In the genomic region with DNA sequence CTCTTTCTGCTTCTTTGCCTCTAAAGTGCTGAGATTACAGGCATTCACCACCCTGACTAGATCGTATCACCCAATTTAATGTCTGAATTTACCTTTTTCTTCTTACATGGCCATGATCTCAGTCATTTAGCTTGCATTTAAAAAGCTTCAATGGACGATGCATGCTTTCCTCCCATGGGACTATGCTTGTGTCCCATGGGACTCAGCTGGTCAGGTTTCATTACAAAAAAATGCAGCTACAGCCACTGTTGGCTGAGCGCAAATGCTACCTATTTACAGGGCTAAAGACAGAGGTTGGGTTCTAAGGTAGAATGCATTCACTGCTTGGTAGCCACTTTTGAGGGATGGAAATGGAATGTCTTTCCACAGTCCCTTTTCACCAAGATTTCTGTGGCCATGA, we compare ENCODE assay signal across 23 mouse cellular contexts. TPM values are rescaled to one million over a fixed set of nuclear protein-coding genes. Genes with fewer than 3 reads are reported as not detected.
A peak's percentile ranks its signal among the peaks of the same experiment; 100 is the strongest.
DNase-seq lines count a peak whose midpoint lies in the region; TF ChIP-seq lines count a peak whose summit lies in the region.
"Had no signal": no experiment of that assay in that cellular context is flagged by ENCODE, and none has a peak within 500 bp of the region (broad histone marks: within the 10 kb centered on the region; RNA-seq: fewer than 3 reads in every experiment).

No protein-coding gene starts in this region.

- TF ChIP-seq CTCF in CH12.LX (conservative IDR thresholded peaks at IDR 0.05 in 1 of 2, IDR thresholded peaks at IDR 0.05 in 1 of 2; ENCODE audit: low read depth in 2 of 2, low read length in 2 of 2), result no peak

- H3K9ac ChIP-seq in CH12.LX (ENCODE audit: insufficient read depth, low read depth), result no peak overlapping the region
- H3K9ac ChIP-seq: embryonic facial prominence, embryonic 13.5 days; embryonic facial prominence, embryonic 15.5 days; forebrain, embryonic 12.5 days had no signal

- H3K4me3 ChIP-seq in CH12.LX (replicated peaks in 1 of 3; ENCODE audit: low read depth in 2 of 3, low read length in 2 of 3, poor library complexity in 1 of 3), result no peak overlapping the region
- H3K4me3 ChIP-seq: embryonic facial prominence, embryonic 13.5 days; embryonic facial prominence, embryonic 15.5 days; erythroblast, embryonic 14.5 days; forebrain, embryonic 10.5 days; forebrain, embryonic 12.5 days had no signal

- dilution Hi-C loops in CH12.LX (cut with MboI; ENCODE audit: extremely low pct_ligation_motif_present, extremely low pct_unique_long_range_greater_than_20kb, low sequenced_read_pairs), result no loop called here

- H3K27ac ChIP-seq in CH12.LX (ENCODE audit: insufficient read depth, low read depth), result no peak overlapping the region
- H3K27ac ChIP-seq: embryonic facial prominence, embryonic 13.5 days; embryonic facial prominence, embryonic 15.5 days; forebrain, embryonic 10.5 days; forebrain, embryonic 12.5 days had no signal

- no peak for TF ChIP-seq POLR2A in CH12.LX (IDR thresholded peaks at IDR 0.05; ENCODE audit: low read depth, low read length)

- peak overlapping the region; percentile 50 for H3K4me2 ChIP-seq in CH12.LX (ENCODE audit: insufficient read depth, low read depth, poor library complexity, severe bottlenecking)
- H3K4me2 ChIP-seq: embryonic facial prominence, embryonic 13.5 days; embryonic facial prominence, embryonic 15.5 days; forebrain, embryonic 12.5 days had no signal

- in situ Hi-C loops in CH12.LX (cut with MboI; ENCODE audit: low pct_ligation_motif_present, low pct_unique_long_range_greater_than_20kb, low sequenced_read_pairs), result no loop called here

- TF ChIP-seq RAD21 in CH12.LX (IDR thresholded peaks at IDR 0.05; ENCODE audit: low read depth, low read length), result no peak

- no peaks in the 10 kb centered on the region for H3K9me3 ChIP-seq in CH12.LX (replicated peaks; ENCODE audit: low read length)
- H3K9me3 ChIP-seq: embryonic facial prominence, embryonic 15.5 days; forebrain, embryonic 10.5 days; forebrain, embryonic 12.5 days had no signal

- H3K36me3 ChIP-seq in CH12.LX (replicated peaks in 1 of 2; ENCODE audit: control insufficient read depth in 1 of 2, insufficient read depth in 1 of 2, low read length in 1 of 2), result peaks cover 0 to 13% of the 10 kb centered on the region in 2 experiments
- no peaks in the 10 kb centered on the region for H3K36me3 ChIP-seq in splenic B cell, adult 2 months (ENCODE audit: control insufficient read depth, insufficient read depth, low read length, poor library complexity, severe bottlenecking)
- H3K36me3 ChIP-seq: embryonic facial prominence, embryonic 13.5 days; embryonic facial prominence, embryonic 15.5 days; forebrain, embryonic 10.5 days; forebrain, embryonic 12.5 days had no signal

- peak; percentile 73 for TF ChIP-seq EP300 in CH12.LX (IDR thresholded peaks at IDR 0.05; ENCODE audit: low read length)

- no peaks in the 10 kb centered on the region for H3K27me3 ChIP-seq in CH12.LX (replicated peaks)
- H3K27me3 ChIP-seq in splenic B cell, adult 2 months (ENCODE audit: control insufficient read depth, insufficient read depth, low read length, poor library complexity, severe bottlenecking), result no peaks in the 10 kb centered on the region
- H3K27me3 ChIP-seq: embryonic facial prominence, embryonic 13.5 days; embryonic facial prominence, embryonic 15.5 days; forebrain, embryonic 12.5 days; Patski had no signal

- H3K4me1 ChIP-seq in CH12.LX (ENCODE audit: control insufficient read depth in 1 of 2, insufficient read depth in 2 of 2), result peaks cover 10 to 33% of the 10 kb centered on the region in 2 experiments
- H3K4me1 ChIP-seq: embryonic facial prominence, embryonic 13.5 days; embryonic facial prominence, embryonic 15.5 days; forebrain, embryonic 10.5 days; forebrain, embryonic 12.5 days had no signal

- H3K79me2 ChIP-seq in CH12.LX (replicated peaks; ENCODE audit: control insufficient read depth, extremely low read depth, insufficient read depth, poor library complexity, severe bottlenecking), result peaks cover 29% of the 10 kb centered on the region

- DNase-seq in 3134 (ENCODE audit: extremely low read depth, insufficient read length, low spot score), result peak; percentile 56
- DNase-seq in CH12.LX (ENCODE audit: extremely low read depth), result peak; percentile 63
- DNase-seq in splenic B cell, adult 2 months (ENCODE audit: low read depth, low spot score), result peak; percentile 2
- no peak for DNase-seq in layer of hippocampus, adult 11-12 months (ENCODE audit: low spot score)
- no peak for DNase-seq in cerebellum, postnatal 14 days
- DNase-seq: adrenal gland, adult 8-10 months; adrenal gland, postnatal 14 days; adrenal gland, postnatal 36 days; B cell, adult 2 months; cerebellum, adult 11-12 months; cerebellum, adult 2 months; cerebellum, adult 9-10 months; cerebellum, postnatal 10 days; embryo, embryonic 11 days had no signal

TF ChIP-seq in CH12.LX, 34 proteins besides CTCF, POLR2A, EP300 and RAD21:
- peak; percentile 82 for TF ChIP-seq ETS1 (conservative IDR thresholded peaks at IDR 0.05; ENCODE audit: low read depth, low read length)
- TF ChIP-seq KAT2A (IDR thresholded peaks at IDR 0.05; ENCODE audit: insufficient replicate concordance, low read length), result peak; percentile 90
- no peak for TF ChIP-seq ZKSCAN1 (IDR thresholded peaks at IDR 0.05; ENCODE audit: borderline replicate concordance, low read depth, low read length)
- TF ChIP-seq RCOR1 (conservative IDR thresholded peaks at IDR 0.05; ENCODE audit: low read depth, low read length), result no peak
- no peak for TF ChIP-seq MAZ (IDR thresholded peaks at IDR 0.05; ENCODE audit: low read depth, low read length)
- peak; percentile 51 for TF ChIP-seq BHLHE40 (IDR thresholded peaks at IDR 0.05; ENCODE audit: low read depth, low read length)
- TF ChIP-seq CHD2 (IDR thresholded peaks at IDR 0.05; ENCODE audit: low read length), result 0 out of 2 replicates have a peak, but pooled peaks have one; percentile 28
- TF ChIP-seq NELFE (IDR thresholded peaks at IDR 0.05; ENCODE audit: low read depth, low read length), result no peak
- no peak for TF ChIP-seq TCF12 (IDR thresholded peaks at IDR 0.05; ENCODE audit: low read depth, low read length)
- TF ChIP-seq CHD1 (IDR thresholded peaks at IDR 0.05; ENCODE audit: low read depth, low read length), result no peak
- peak; percentile 65 for TF ChIP-seq SIN3A (IDR thresholded peaks at IDR 0.05; ENCODE audit: low read length)
- peak; percentile 95 for TF ChIP-seq ZNF384 (IDR thresholded peaks at IDR 0.05; ENCODE audit: low read depth, low read length)
- TF ChIP-seq MYC (IDR thresholded peaks at IDR 0.05; ENCODE audit: low read depth, low read length), result 0 out of 2 replicates have a peak, but pooled peaks have one; percentile 15
- peak; percentile 61 for TF ChIP-seq IRF4 (IDR thresholded peaks at IDR 0.05; ENCODE audit: low read depth, low read length)
- peak; percentile 33; the same call in 1 of the 2 replicates for TF ChIP-seq MXI1 (IDR thresholded peaks at IDR 0.05; ENCODE audit: low read depth, low read length)
- 0 out of 2 replicates have a peak, but pooled peaks have one; percentile 19 for TF ChIP-seq ZMIZ1 (IDR thresholded peaks at IDR 0.05; ENCODE audit: low read depth, low read length)
- no peak for TF ChIP-seq USF1 (IDR thresholded peaks at IDR 0.05; ENCODE audit: low read depth, low read length)

RNA-seq across cellular contexts. Expression of gene Trp63, which starts 32.2 kb away (rescaled TPM):
- total RNA-seq in CH12.LX (2012; rRNA removed), result 7.8 and 10.5 TPM in 2 replicates
- 18.1 and 20.6 TPM in 2 replicates for total RNA-seq in CH12.LX (2014; rRNA removed)
- polyA plus RNA-seq in CH12.LX (2012; ENCODE audit: insufficient read length, low read depth), result 24.4 and 28.0 TPM in 2 replicates
- total RNA-seq: MEL had no signal
- polyA plus RNA-seq: activated CD4-positive, CD25-positive, alpha-beta regulatory T cell, adult 4 months; CD4-positive, CD25-positive, alpha-beta regulatory T cell, adult 4 months; erythroblast, embryonic 14.5 days had no signal

Comparison
In these comparisons a context has a peak if more than half of its experiments do, and no peak if none do; other contexts are left out.
1. DNase-seq: peak in 3134 (single experiment), CH12.LX (single experiment) and splenic B cell, adult 2 months (single experiment); none in layer of hippocampus, adult 11-12 months (single experiment) and cerebellum, postnatal 14 days (0 of 2).